Mouse (Mus musculus): ENCODE measurements around the gene Sac3d1.

GRCm38 (mm10) chr19:6088841-6089240, 29.6 kb downstream of the Sac3d1 start:
- no peak for TF ChIP-seq EP300 (IDR thresholded peaks at IDR 0.05; ENCODE audit: low read depth)
- TF ChIP-seq CTCF (IDR thresholded peaks at IDR 0.05; ENCODE audit: low read depth), result no peak

Data from liver, embryonic 14.5 days (tissue).